Mouse (Mus musculus) kidney, adult 2 months (tissue): Measurements from ENCODE around the gene Exoc6b.

Source experiments
- CTCF ChIP-seq: fragments of 200-500 bp; conservative IDR thresholded peaks from 2 replicates; pipeline ENCODE4 v1.5.1; 2011; ENCODE audit warnings: low read depth, mild to moderate bottlenecking, control low read depth, low read length, moderate library complexity, mixed read lengths; ENCODE audit not compliant: insufficient read depth, insufficient read length
- POLR2A ChIP-seq: fragments of 200-500 bp; IDR thresholded peaks from one replicate; pipeline ENCODE4 v1.6.1; 2011; ENCODE audit warnings: low read depth, low read length, control low read depth

GRCm38 (mm10) chr6:84579508-84579907, 489.8 kb downstream of the Exoc6b start:
- TF ChIP-seq CTCF (no peak), POLR2A (no peak)
